Mouse (Mus musculus): ENCODE data around the gene Praf2.

Gene Praf2

GRCm38 (mm10) chrX:7740082-7740819, 12.0 kb downstream of the Praf2 start:
- DNase-seq, result peak; percentile 27 to 45

- DNase-seq, result peak in 1 of 2 experiments; percentile 14
These were observed 12.9 kb downstream of the Praf2 start for GRCm38 (mm10) chrX:7741103-7741502.

- no peak for DNase-seq
These were observed 15.2 kb downstream of the Praf2 start for GRCm38 (mm10) chrX:7743470-7743869.

GRCm38 (mm10) chrX:7744940-7745339, 16.7 kb downstream of the Praf2 start:
- no peak for DNase-seq

- DNase-seq, result no peak
These were observed 17.2 kb downstream of the Praf2 start for GRCm38 (mm10) chrX:7745429-7745828.

- DNase-seq, result peak; percentile 79 to 87
These were observed 22.3 kb downstream of the Praf2 start, which contains the start of gene Ccdc120 for GRCm38 (mm10) chrX:7750432-7751116. Gene Ccdc120, minus strand, starts transcription at chrX:7750905.

GRCm38 (mm10) chrX:7753627-7754026, 25.4 kb downstream of the Praf2 start:
- DNase-seq, result peak in 1 of 2 experiments; percentile 56

GRCm38 (mm10) chrX:7762137-7762920, 34.1 kb downstream of the Praf2 start, which contains the start of gene Tfe3:
Gene Tfe3, plus strand, starts transcription at chrX:7762560.
- DNase-seq, result peak; percentile 93 to 96

- DNase-seq, result no peak
These were observed 34.6 kb downstream of the Praf2 start for GRCm38 (mm10) chrX:7762921-7763197.

- DNase-seq, result peak; percentile 25 to 39
These were observed 35.6 kb downstream of the Praf2 start for GRCm38 (mm10) chrX:7763631-7764393.

GRCm38 (mm10) chrX:7764657-7765280, 36.5 kb downstream of the Praf2 start:
- no peak for DNase-seq

- no peak for DNase-seq
These were observed 37.0 kb downstream of the Praf2 start for GRCm38 (mm10) chrX:7765281-7765670.

- DNase-seq, result peak; percentile 47 to 53
These were observed 37.5 kb downstream of the Praf2 start for GRCm38 (mm10) chrX:7765764-7766163.

GRCm38 (mm10) chrX:7769302-7770017, 41.2 kb downstream of the Praf2 start:
- DNase-seq, result no peak

- DNase-seq, result peak in 1 of 2 experiments; percentile 58
These were observed 44.5 kb downstream of the Praf2 start for GRCm38 (mm10) chrX:7772766-7773165.

- DNase-seq, result no peak
These were observed 47.4 kb downstream of the Praf2 start for GRCm38 (mm10) chrX:7775501-7776205.

GRCm38 (mm10) chrX:7776329-7777082, 48.3 kb downstream of the Praf2 start:
- peak; percentile 36 to 79 for DNase-seq

- DNase-seq, result no peak
These were observed 50.4 kb downstream of the Praf2 start for GRCm38 (mm10) chrX:7778450-7779244.

GRCm38 (mm10) chrX:7779294-7779693, 51.1 kb downstream of the Praf2 start:
- no peak for DNase-seq

All from kidney, postnatal 36 days (tissue).